24 mouse cellular contexts compared by ENCODE assay signal in genomic region chr3:137491508-137492019, GRCm38 (mm10).
DNase-seq lines count a peak whose midpoint lies in the region; ATAC-seq and TF ChIP-seq lines count a peak whose summit lies in the region.
"Had no signal": no experiment of that assay in that cellular context is flagged by ENCODE, and none has a peak within 500 bp of the region (broad histone marks: within the 10 kb centered on the region; RNA-seq: fewer than 3 reads in every experiment).

No protein-coding gene starts in this region.

- no peaks in the 10 kb centered on the region for H3K27me3 ChIP-seq in lung, postnatal 0 days (replicated peaks; ENCODE audit: insufficient read depth, low read length)
- no peaks in the 10 kb centered on the region for H3K27me3 ChIP-seq in forebrain, embryonic 16.5 days (replicated peaks; ENCODE audit: control insufficient read depth, insufficient read depth, low read length)
- H3K27me3 ChIP-seq: CH12.LX; embryonic facial prominence, embryonic 12.5 days; embryonic facial prominence, embryonic 15.5 days; forebrain, embryonic 12.5 days; forebrain, embryonic 15.5 days; hindbrain, embryonic 12.5 days; hindbrain, embryonic 15.5 days; Patski had no signal

- no peak overlapping the region for H3K4me2 ChIP-seq in lung, postnatal 0 days (replicated peaks; ENCODE audit: low read depth, low read length)
- no peak overlapping the region for H3K4me2 ChIP-seq in forebrain, embryonic 16.5 days (ENCODE audit: low read length)
- H3K4me2 ChIP-seq: embryonic facial prominence, embryonic 12.5 days; embryonic facial prominence, embryonic 15.5 days; forebrain, embryonic 12.5 days; forebrain, embryonic 15.5 days; heart, embryonic 11.5 days; hindbrain, embryonic 12.5 days; hindbrain, embryonic 15.5 days had no signal

- TF ChIP-seq CTCF in layer of hippocampus, adult 2 months (conservative IDR thresholded peaks at IDR 0.05) = no peak
- TF ChIP-seq CTCF in lung, postnatal 0 days (IDR thresholded peaks at IDR 0.05) = no peak

- H3K36me3 ChIP-seq in lung, postnatal 0 days (ENCODE audit: insufficient read depth, low read length) = no peaks in the 10 kb centered on the region
- no peaks in the 10 kb centered on the region for H3K36me3 ChIP-seq in forebrain, embryonic 16.5 days (ENCODE audit: control insufficient read depth, insufficient read depth)
- H3K36me3 ChIP-seq: embryonic facial prominence, embryonic 12.5 days; embryonic facial prominence, embryonic 15.5 days; forebrain, embryonic 12.5 days; forebrain, embryonic 15.5 days; G1E; hindbrain, embryonic 12.5 days; hindbrain, embryonic 15.5 days had no signal

- WGBS in lung, postnatal 0 days = 63% methylated on average over 1 of the region's 1 CpGs
- WGBS in forebrain, embryonic 16.5 days = 100% methylated on average over 1 of the region's 1 CpGs

- H3K4me3 ChIP-seq in layer of hippocampus, adult 2 months = no peak overlapping the region
- no peak overlapping the region for H3K4me3 ChIP-seq in lung, postnatal 0 days (ENCODE audit: low read depth, low read length)
- H3K4me3 ChIP-seq in forebrain, embryonic 16.5 days (replicated peaks; ENCODE audit: low read length) = no peak overlapping the region
- H3K4me3 ChIP-seq: embryonic facial prominence, embryonic 12.5 days; embryonic facial prominence, embryonic 15.5 days; forebrain, embryonic 12.5 days; forebrain, embryonic 15.5 days; hindbrain, embryonic 12.5 days; hindbrain, embryonic 15.5 days had no signal

- ATAC-seq in lung, postnatal 0 days = no peak
- ATAC-seq in forebrain, embryonic 16.5 days = no peak
- ATAC-seq: forebrain, embryonic 15.5 days; Patski had no signal

- no peaks in the 10 kb centered on the region for H3K4me1 ChIP-seq in lung, postnatal 0 days (ENCODE audit: insufficient read depth, low read depth, low read length)
- H3K4me1 ChIP-seq in forebrain, embryonic 16.5 days (replicated peaks; ENCODE audit: control insufficient read depth, insufficient read depth, low read length) = no peaks in the 10 kb centered on the region
- H3K4me1 ChIP-seq: embryonic facial prominence, embryonic 12.5 days; embryonic facial prominence, embryonic 15.5 days; forebrain, embryonic 12.5 days; forebrain, embryonic 15.5 days; hindbrain, embryonic 12.5 days; hindbrain, embryonic 15.5 days had no signal

- H3K27ac ChIP-seq in layer of hippocampus, adult 2 months = peak overlapping the region; percentile 46
- H3K27ac ChIP-seq in lung, postnatal 0 days (ENCODE audit: low read length) = no peak overlapping the region
- no peak overlapping the region for H3K27ac ChIP-seq in forebrain, embryonic 16.5 days (ENCODE audit: low read length)
- H3K27ac ChIP-seq: embryonic facial prominence, embryonic 12.5 days; embryonic facial prominence, embryonic 15.5 days; forebrain, embryonic 12.5 days; forebrain, embryonic 15.5 days; hindbrain, embryonic 12.5 days; hindbrain, embryonic 15.5 days had no signal

- no peak overlapping the region for H3K9ac ChIP-seq in lung, postnatal 0 days (replicated peaks; ENCODE audit: low read depth)
- H3K9ac ChIP-seq in forebrain, embryonic 16.5 days (replicated peaks; ENCODE audit: low read depth, low read length) = no peak overlapping the region
- H3K9ac ChIP-seq: embryonic facial prominence, embryonic 12.5 days; embryonic facial prominence, embryonic 15.5 days; forebrain, embryonic 12.5 days; forebrain, embryonic 15.5 days; hindbrain, embryonic 12.5 days; hindbrain, embryonic 15.5 days had no signal

- TF ChIP-seq EP300 in lung, postnatal 0 days (IDR thresholded peaks at IDR 0.05) = no peak

- no peak for DNase-seq in layer of hippocampus, adult 2 months (ENCODE audit: low spot score in 2 of 2)
- no peak for DNase-seq in layer of hippocampus, adult 9-10 months (ENCODE audit: low spot score)
- DNase-seq in lung, postnatal 0 days (ENCODE audit: low spot score) = peak; percentile 14
- DNase-seq in lung, postnatal 10 days = no peak
- DNase-seq in gonadal fat pad, adult 2 months (ENCODE audit: low read depth) = peak; percentile 27
- DNase-seq: adrenal gland, postnatal 10 days; adrenal gland, postnatal 36 days; B cell, adult 2 months; cerebellum, adult 11 months; cerebellum, adult 2 months; cerebellum, adult 9-11 months; cerebellum, postnatal 25 days; gastrocnemius, postnatal 25 days had no signal

- H3K9me3 ChIP-seq in lung, postnatal 0 days (ENCODE audit: low read length) = no peaks in the 10 kb centered on the region
- no peaks in the 10 kb centered on the region for H3K9me3 ChIP-seq in forebrain, embryonic 16.5 days (ENCODE audit: control insufficient read depth, low read length)
- H3K9me3 ChIP-seq: embryonic facial prominence, embryonic 12.5 days; embryonic facial prominence, embryonic 15.5 days; forebrain, embryonic 12.5 days; forebrain, embryonic 15.5 days; G1E; hindbrain, embryonic 12.5 days; hindbrain, embryonic 15.5 days had no signal

Comparison
In these comparisons a context has a peak if more than half of its experiments do, and no peak if none do; other contexts are left out.
1. DNase-seq: peak in lung, postnatal 0 days (single experiment) and gonadal fat pad, adult 2 months (single experiment); none in layer of hippocampus, adult 2 months (0 of 2), layer of hippocampus, adult 9-10 months (single experiment) and lung, postnatal 10 days (single experiment).